Mouse (Mus musculus) macrophage (primary cell): ENCODE results near the gene Tmco1. TPM values are rescaled to one million over a fixed set of nuclear protein-coding genes. Genes with fewer than 3 reads are reported as not detected.

ENCODE experiments used
- H3K27ac ChIP-seq: fragments of 350-480 bp; formaldehyde crosslinking; 2 replicates; pipeline ENCODE4 v1.9.0; 2021
- H3K36me3 ChIP-seq: fragments of 350-480 bp; formaldehyde crosslinking; 2 replicates; pipeline ENCODE4 v1.9.0; 2021; ENCODE audit errors: inconsistent target
- H3K4me3 ChIP-seq: fragments of 350-480 bp; formaldehyde crosslinking; 2 replicates; pipeline ENCODE4 v1.9.0; 2021; ENCODE audit errors: inconsistent target
- H3K79me2 ChIP-seq: fragments of 350-480 bp; formaldehyde crosslinking; 2 replicates; pipeline ENCODE4 v1.9.0; 2021; ENCODE audit errors: inconsistent target
- WGBS: methylation state at CpG from one replicate; pipeline ENCODE4 v1.1.7; 2026; ENCODE audit warnings: inconsistent platforms; ENCODE audit not compliant: missing documents; 5-methylcytosine and 5-hydroxymethylcytosine counted together
- polyA plus RNA-seq: library from polyadenylated mRNA; stranded (reverse); fragments of 250-400 nt; gene quantifications from 3 replicates; pipeline ENCODE4 v1.2.4, GENCODE M21; 2018; ENCODE audit warnings: inconsistent platforms

The Tmco1 gene
- polyA plus RNA-seq, 1 experiment from 2014 or later: 127 TPM

DNA sequence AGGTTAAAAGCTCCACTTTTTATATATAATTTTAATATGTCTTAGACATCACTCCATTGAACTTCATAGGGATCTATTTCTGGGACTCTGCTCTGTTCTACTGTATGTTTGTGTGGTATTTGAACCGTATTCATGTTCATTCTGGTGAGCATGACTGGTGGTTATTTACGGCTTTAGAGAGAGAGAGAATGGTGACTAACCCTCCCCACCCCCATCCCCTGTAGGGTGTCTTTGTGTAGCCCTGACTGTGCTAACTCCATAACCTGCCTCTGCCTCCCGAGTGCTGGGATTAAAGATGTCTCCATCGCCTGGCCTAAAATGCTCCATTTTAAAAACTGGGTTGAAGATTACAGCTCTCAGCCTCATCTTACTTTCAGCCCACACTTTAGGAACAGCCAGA, 52.1 kb downstream of the Tmco1 start:
- 97% methylated on average over 4 of the region's 4 CpGs for WGBS

DNA sequence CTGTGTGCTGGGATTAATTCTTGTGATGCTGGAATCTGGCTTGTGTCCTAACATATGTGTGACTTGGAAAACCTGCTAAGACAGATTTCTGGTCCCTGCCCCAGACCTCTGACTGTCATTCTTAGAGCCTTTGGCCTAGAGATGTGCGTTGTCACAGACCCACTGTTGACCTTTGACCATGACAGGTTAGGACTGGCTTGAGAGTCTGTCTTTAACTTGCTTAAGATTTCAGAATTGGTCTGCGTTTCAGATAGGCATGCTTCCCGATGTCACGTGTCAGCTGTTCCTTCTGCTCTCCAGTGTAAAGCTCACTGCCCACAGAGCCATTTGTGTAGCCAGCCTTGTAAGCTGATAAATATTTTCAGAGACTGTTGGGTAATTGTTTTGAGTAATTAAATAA, 54.6 kb downstream of the Tmco1 start:
- WGBS: 91% methylated on average over 4 of the region's 4 CpGs
- Histone ChIP-seq H3K79me2 (no peaks in the 10 kb centered on the region), H3K36me3 (peaks cover 77% of the 10 kb centered on the region), H3K27ac (no peak overlapping the region), H3K4me3 (no peak overlapping the region)

More for the DNA sequence above, 52.1 kb downstream of the Tmco1 start:
- Histone ChIP-seq H3K36me3 (peaks cover 79% of the 10 kb centered on the region), H3K27ac (no peak overlapping the region), H3K4me3 (no peak overlapping the region), H3K79me2 (no peaks in the 10 kb centered on the region)

DNA sequence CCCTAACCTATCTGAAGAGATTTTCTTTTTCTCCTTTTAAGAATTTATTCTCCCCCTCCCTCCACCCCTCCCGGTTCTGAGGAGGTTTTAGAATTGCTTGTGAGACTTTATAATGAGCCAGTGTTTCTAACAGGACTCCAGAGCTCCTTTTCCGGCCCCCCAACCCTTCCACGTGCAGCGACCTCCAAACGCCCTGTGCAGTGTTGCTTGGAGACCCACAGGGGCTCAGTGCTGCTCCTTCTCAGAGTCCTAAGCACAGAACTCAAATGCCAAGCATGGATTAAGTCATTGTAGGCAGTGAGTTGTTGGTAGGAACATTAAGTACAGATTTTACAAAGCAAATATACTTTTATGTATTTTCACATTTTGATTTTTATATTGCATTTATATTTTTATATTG, 55.1 kb downstream of the Tmco1 start:
- WGBS: 92% methylated on average over 5 of the region's 5 CpGs
- Histone ChIP-seq H3K79me2 (no peaks in the 10 kb centered on the region), H3K4me3 (no peak overlapping the region), H3K27ac (no peak overlapping the region), H3K36me3 (peaks cover 77% of the 10 kb centered on the region)

DNA sequence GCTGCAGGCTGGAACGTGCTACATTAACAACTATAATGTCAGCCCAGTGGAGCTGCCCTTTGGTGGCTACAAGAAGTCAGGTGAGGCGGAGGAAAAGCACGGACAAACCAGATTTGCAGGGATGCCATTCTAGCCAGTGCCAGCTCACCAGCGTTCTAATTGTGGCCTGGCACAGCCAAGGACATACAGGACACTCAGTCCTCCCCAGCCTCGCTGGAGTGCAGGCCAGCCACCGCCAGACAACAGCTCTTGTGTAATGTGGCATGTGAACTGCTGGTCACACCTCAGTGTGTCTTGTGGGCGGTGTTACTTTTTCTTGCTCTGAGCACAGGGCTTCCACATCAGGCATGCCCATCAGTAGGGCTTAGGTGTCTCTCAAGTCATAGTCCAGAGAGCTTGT, 57.6 kb downstream of the Tmco1 start:
- Histone ChIP-seq H3K4me3 (no peak overlapping the region), H3K27ac (no peak overlapping the region), H3K36me3 (peaks cover 76% of the 10 kb centered on the region), H3K79me2 (no peaks in the 10 kb centered on the region)
- 91% methylated on average over 7 of the region's 7 CpGs for WGBS

DNA sequence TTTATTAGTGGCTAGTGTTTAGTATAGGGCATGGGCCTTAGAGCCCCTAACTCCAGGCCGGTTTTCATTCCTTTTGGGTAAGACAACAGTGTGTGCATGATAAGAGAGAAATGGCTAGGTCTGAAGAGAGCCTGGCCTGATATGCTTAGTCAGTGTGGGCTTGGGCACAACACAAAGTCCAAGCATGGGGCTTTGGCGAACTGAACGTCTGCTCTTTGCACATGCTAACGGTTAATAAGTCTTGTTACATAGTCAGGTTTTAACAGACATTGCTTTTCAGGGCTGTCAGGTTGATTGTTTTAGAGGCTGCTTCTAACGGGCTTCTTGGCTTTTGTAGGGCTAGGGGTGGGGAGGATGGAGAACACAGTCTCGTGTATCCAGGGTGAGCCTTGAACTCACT, 58.4 kb downstream of the Tmco1 start:
- WGBS: 92% methylated on average over 6 of the region's 6 CpGs
- peaks cover 69% of the 10 kb centered on the region for H3K36me3 ChIP-seq
- H3K4me3 ChIP-seq: no peak overlapping the region
- H3K79me2 ChIP-seq: no peaks in the 10 kb centered on the region
- no peak overlapping the region for H3K27ac ChIP-seq

DNA sequence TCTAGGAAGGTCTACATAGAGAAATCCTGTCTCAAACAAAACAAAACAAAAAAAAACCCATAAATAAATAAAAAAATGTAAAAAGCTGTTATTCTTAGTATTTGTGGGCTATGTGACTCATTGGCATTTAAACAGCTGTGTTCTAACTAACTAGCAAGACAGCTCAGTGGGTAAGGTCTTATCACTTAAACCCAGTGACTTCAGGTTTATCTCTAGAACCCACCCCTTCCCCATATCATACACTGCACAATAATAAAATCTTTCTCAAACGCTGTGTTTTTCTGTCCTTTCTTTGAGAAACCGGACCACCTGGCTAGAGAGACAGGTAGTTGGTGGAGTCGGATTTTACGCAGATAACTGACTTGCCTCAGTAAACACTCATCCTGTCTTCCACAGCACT, 59.8 kb downstream of the Tmco1 start:
- WGBS: 88% methylated on average over 4 of the region's 4 CpGs
- Histone ChIP-seq H3K36me3 (peaks cover 59% of the 10 kb centered on the region), H3K79me2 (no peaks in the 10 kb centered on the region), H3K4me3 (no peak overlapping the region), H3K27ac (no peak overlapping the region)

DNA sequence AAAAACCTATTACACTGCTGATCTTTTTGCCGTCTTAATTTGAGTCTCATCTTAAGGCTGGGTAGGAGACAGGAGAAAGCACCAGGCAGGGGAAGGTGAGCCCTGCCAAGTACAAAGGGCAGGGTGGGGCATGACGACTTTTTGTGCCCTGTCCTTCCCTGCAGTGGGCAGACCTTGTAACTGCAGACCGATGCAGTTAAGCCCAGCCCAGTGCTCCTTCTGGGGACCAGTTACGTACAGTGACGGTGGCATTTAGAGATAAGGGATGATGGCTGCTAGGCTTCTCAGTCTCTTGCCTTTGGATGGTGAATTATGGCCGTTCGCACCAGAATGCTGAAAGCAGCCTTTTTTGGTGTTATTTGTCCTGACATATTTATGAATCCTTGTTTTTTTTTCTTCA, 60.3 kb downstream of the Tmco1 start:
- H3K4me3 ChIP-seq: no peak overlapping the region
- no peak overlapping the region for H3K27ac ChIP-seq
- 91% methylated on average over 7 of the region's 7 CpGs for WGBS
- H3K79me2 ChIP-seq: no peaks in the 10 kb centered on the region
- peaks cover 55% of the 10 kb centered on the region for H3K36me3 ChIP-seq

DNA sequence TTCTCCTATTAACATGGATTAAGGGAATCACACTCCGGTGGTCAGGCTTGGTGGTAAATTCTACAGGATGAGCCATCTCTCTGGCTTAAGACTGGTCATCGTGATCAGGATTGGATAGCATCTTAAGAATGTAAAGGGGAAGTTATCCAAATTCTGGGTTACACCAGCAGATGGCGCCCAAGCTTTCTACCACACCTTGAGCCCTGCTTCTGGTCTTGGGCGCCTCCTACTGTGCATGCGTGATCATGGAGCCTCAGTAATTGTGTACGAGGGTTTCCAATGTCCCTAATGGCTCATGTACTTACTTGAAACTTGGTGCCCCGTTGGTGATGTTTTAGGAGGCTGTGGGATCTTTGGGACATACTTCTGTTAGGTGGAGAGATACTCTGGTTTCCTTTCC, 61.7 kb downstream of the Tmco1 start:
- peaks cover 49% of the 10 kb centered on the region for H3K36me3 ChIP-seq

DNA sequence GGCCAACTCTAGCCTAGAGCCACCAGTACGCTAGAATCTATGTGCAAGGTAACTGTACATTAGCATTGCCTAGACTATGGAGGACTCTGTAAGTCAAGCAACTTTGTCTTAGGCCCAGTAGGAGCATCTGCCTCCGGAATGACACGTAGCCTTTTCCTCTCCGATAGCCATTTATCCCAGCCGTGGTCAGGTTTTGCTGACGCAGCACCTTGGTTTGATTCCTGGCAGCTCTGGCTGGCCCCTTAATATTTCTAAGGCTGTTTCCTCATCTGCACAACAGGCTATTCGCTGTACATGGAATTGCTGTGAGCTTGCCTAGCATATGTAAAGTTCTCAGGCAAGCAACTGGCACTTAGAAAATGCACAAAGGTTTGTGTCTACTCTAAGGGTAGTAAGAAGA, 64.6 kb downstream of the Tmco1 start:
- WGBS: 90% methylated on average over 7 of the region's 7 CpGs
- peaks cover 28% of the 10 kb centered on the region; the same call in 1 of the 2 replicates for H3K36me3 ChIP-seq
- no peak overlapping the region for H3K4me3 ChIP-seq
- H3K79me2 ChIP-seq: no peaks in the 10 kb centered on the region
- no peak overlapping the region for H3K27ac ChIP-seq

More for the DNA sequence above, 61.7 kb downstream of the Tmco1 start:
- WGBS: 5% methylated on average over 7 of the region's 7 CpGs
- Histone ChIP-seq H3K4me3 (no peak overlapping the region), H3K27ac (no peak overlapping the region), H3K79me2 (no peaks in the 10 kb centered on the region)

DNA sequence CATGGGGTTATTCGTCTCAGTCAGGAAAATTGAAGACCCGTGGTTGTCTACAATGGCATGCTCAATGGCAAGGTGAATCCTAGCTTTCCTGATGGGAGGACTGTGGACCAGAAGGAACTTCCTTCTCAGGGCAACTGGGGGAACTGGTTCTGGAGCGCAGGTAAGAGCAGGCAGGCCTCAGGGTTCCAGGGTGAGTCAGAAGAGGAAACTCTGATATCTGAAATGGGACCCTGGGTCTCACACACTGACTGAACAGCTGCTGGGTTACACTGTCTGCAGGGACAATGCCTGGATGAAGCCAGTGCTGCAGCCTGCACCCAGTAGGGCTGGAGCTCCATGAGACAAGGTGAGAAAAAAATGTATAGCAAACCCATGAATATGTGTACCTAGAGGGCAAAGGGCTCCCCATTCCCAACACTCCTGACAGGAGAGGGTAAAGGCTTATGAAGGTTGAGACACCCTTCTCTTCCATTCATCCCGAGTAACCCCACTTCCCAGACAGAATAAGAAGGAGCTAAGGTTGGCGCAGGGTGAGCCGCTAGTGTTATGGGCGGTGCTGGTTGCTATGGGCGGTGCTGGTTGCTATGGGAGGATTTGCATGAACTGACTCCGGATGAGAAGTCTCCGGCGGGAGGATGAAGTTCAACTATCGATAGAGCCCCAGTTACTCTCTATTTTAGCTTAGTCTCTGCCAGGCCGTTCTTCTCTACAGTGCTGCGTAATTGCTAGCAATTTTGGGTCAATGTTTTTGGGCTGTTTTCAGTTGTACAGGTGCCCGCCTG, 66.0 kb downstream of the Tmco1 start:
- H3K4me3 ChIP-seq: no peak overlapping the region
- no peaks in the 10 kb centered on the region for H3K79me2 ChIP-seq
- H3K27ac ChIP-seq: no peak overlapping the region
- H3K36me3 ChIP-seq: peaks cover 14% of the 10 kb centered on the region; the same call in 1 of the 2 replicates
- WGBS: 57% methylated on average over 14 of the region's 15 CpGs

DNA sequence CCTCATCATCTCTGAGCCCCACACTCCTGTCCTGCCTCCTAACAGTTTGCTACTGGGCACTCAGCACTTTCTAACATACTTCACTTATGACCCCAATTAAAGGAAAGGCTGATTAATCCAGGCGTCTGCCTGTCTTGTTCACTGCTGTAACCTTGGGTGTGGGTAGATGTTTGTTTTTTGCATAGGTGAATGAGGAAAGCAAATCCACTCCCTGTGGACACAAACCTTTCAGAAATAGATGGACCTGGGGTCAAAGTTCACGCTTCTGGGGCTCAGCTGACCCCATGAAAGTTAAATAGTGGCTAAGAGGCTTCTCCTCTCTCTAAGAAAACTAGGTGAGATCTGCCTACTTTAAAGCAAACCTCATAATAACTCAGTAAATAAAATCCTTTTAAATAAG, 66.8 kb downstream of the Tmco1 start:
- Histone ChIP-seq H3K27ac (no peak overlapping the region), H3K36me3 (peaks cover 12% of the 10 kb centered on the region; the same call in 1 of the 2 replicates), H3K4me3 (no peak overlapping the region), H3K79me2 (no peaks in the 10 kb centered on the region)
- 86% methylated on average over 1 of the region's 2 CpGs for WGBS

DNA sequence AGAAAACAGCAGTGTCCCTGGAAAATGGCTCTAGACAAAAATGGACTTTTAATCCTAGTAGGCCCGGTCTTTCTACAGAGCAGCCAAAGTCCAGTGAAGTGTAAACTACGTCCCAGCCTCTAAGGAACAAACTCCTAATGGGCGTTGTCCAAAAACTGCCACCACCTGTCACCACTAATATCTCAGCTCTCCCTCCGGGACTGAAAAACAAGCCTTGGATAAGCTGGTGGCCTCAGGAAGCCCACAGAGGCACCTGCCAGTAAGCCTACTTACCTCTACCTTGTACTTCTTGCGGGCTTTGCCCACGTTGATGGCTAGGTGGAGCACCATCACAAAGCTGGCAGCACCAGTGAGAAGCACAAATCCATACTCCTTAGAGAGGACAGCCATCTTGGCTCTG, 69.8 kb downstream of the Tmco1 start:
- 94% methylated on average over 6 of the region's 6 CpGs for WGBS
- no peak overlapping the region for H3K27ac ChIP-seq
- H3K79me2 ChIP-seq: peaks cover 18% of the 10 kb centered on the region; the same call in 1 of the 2 replicates
- H3K36me3 ChIP-seq: peaks cover 12% of the 10 kb centered on the region; the same call in 1 of the 2 replicates
- no peak overlapping the region for H3K4me3 ChIP-seq

DNA sequence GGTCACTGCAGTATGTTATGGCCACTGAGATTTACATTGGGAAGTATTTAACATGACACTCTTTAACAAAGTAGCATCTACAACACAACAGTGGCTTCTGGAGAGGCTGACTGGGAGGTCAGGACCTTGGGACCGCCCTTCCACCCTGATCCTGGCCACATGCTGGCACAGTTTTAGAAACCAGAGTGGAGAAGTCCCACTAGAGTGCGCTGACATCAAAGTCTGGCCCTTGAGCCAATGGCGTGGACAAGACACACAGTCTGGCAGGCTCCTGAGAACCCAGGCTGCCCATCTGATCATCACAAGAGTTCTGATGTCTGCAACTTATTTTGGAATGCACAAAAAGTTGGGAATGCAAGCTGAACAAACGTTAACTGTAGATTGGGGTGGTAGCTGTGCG, 71.6 kb downstream of the Tmco1 start:
- no peak overlapping the region for H3K4me3 ChIP-seq
- WGBS: 88% methylated on average over 5 of the region's 5 CpGs
- H3K79me2 ChIP-seq: peaks cover 21% of the 10 kb centered on the region
- peaks cover 6% of the 10 kb centered on the region; the same call in 1 of the 2 replicates for H3K36me3 ChIP-seq
- H3K27ac ChIP-seq: no peak overlapping the region

DNA sequence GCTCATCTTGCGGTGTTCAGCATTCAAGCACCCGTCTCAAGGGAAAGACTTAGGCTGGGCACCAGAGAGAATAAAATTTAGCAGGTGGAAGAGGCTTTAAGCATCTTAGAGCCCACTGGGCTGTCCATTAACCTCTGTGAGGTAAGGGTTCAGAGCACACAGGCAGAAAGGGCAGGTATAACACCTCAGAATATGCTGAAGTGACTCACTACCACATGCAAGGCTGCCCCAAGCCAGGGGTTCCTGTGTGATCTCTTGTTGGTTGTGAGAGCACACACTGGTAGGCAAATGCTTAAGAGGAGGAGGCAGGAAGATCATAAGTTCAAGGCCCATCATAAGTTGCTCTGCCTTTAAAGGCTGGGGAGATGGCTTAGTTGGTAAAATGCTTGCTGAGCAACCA, 72.0 kb downstream of the Tmco1 start:
- WGBS: 100% methylated on average over 2 of the region's 2 CpGs
- Histone ChIP-seq H3K27ac (no peak overlapping the region), H3K36me3 (peaks cover 6% of the 10 kb centered on the region; the same call in 1 of the 2 replicates), H3K79me2 (peaks cover 21% of the 10 kb centered on the region), H3K4me3 (no peak overlapping the region)

DNA sequence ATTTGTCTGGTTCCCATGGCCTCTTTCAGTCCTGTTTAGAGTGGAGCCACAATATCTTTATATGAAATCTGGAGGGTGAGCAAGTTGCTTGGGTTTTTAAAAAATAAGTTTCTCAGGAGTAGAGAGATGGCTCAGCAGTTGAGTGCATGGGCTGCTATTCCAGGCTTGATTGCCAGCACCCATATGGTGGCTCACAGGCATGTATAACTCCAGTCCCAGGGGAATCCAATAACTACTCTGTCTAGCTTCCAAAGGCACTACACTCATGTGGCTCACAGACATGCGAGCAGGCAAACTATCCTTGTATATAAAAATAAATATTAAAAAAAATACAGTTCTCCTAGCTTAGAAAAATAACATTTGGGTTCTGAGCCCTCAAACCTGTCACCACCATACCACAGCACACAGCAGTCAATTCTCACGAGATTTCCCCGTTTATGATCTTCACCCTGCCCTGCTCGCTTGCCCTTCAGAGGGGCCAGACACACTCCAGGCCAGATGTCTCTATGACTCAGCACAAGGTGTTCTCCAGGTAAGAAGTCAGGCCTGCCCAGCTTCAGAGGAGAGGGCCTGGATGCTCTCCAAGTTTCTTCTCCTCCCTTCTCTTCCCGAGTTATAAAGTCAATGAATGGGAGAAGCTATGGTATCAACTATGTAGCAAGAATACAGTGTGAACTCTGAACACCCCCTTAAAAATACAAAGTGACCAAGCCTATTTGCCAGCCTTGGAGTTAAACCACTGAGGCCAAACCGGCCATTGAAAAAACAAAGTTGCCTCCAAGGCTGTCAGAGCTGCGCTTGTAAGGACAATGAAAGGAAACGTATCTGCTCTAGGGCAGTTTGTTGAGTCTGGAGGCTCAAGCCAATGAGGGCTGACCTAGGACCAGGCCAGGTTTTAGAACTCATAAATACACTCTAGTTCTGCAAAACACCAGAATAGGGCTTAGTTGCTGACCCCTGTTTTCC, 73.2 kb downstream of the Tmco1 start:
- peaks cover 27% of the 10 kb centered on the region for H3K79me2 ChIP-seq
- no peak overlapping the region for H3K27ac ChIP-seq
- WGBS: 81% methylated on average over 7 of the region's 8 CpGs
- H3K36me3 ChIP-seq: peaks cover 6% of the 10 kb centered on the region; the same call in 1 of the 2 replicates
- H3K4me3 ChIP-seq: no peak overlapping the region
